Mouse (Mus musculus) right cerebral cortex, postnatal 10 days (tissue): ENCODE data around the gene 4931429L15Rik.

Source experiments
- DNase-seq, 2 experiments: peaks; one replicate each; pipeline ENCODE4 v3.0.0; 2021; ENCODE audit warnings: low spot score in 2 of 2

The 4931429L15Rik gene

DNA sequence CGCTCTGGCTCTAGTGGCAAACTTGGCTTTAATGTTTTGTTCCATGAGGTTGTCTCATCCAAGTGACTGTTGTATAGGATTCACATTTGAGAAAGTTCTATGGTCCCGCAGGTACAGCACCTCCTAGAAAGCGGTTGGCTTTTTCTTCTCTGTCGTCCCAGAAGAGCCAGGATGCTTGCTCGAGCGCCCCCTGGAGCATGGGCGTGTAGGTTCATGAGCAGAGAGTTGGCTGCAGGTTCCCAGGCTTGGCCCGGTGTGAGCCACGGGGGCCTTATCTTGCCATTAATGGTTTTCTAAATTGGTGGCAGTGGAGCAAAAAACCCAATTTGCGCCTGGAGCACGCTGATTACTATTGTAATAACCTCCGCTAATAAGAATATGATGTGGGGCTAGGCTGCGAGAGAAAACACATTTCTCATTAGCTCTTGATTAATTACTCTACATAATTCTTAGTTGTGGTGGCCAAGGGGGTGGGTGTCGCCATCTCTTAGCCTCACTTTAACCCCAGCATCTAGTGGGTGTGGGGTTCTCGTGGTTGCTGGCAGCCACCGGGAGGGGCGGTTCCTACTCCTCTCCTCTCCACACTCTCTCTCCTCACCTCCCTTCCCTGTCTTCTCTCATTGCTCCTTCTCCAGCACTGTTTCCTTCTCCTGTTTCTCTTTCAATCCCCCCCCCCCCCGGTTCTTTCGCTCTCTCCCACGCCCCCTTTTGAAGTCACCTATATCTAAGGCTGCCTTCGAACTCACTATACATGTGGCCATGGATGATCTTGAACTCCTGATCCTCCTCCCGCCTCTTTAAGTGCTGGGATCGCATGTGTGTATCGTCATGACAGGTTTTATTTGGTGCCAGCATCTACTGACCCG lies 8.2 kb upstream of the 4931429L15Rik start:
- DNase-seq = peak in 1 of 2 experiments; percentile 45

GRCm38 (mm10) chr9:46326694-46327405 lies 7.1 kb upstream of the 4931429L15Rik start:
- DNase-seq = no peak

- DNase-seq = no peak
Observed at GRCm38 (mm10) chr9:46320461-46320860, 675 bp upstream of the 4931429L15Rik start.

DNA sequence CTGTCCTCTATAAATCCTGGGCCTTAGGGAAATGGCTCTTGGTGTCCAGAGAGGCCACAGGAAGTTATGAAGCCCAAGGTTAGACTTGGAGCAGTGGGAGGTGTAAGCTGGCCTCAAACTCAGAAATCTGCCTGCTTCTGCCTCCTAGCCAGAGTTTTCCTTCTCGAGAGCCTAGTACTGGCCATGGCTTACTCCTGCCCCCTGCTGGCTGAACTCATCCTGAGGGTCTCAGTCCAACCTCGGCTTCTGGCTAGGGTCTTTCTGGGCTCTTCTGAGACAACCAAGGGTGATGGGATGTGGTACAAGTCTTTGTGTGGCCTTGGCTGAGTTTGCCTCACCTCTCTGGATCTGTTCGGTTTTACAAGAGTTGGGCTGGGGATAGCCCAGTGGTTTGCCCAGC lies 1.8 kb downstream of the 4931429L15Rik start:
- DNase-seq = no peak

- peak in 1 of 2 experiments; percentile 40 for DNase-seq
Observed at GRCm38 (mm10) chr9:46316909-46317308, 2.9 kb downstream of the 4931429L15Rik start.

GRCm38 (mm10) chr9:46316388-46316787 lies 3.4 kb downstream of the 4931429L15Rik start:
- DNase-seq = peak; percentile 52 to 62

- DNase-seq = peak; percentile 71 to 84
Observed at GRCm38 (mm10) chr9:46315807-46316365, 3.9 kb downstream of the 4931429L15Rik start.

GRCm38 (mm10) chr9:46314921-46315320 lies 4.9 kb downstream of the 4931429L15Rik start:
- DNase-seq = no peak

- peak; percentile 68 to 75 for DNase-seq
Observed at GRCm38 (mm10) chr9:46314507-46314906, 5.3 kb downstream of the 4931429L15Rik start.

DNA sequence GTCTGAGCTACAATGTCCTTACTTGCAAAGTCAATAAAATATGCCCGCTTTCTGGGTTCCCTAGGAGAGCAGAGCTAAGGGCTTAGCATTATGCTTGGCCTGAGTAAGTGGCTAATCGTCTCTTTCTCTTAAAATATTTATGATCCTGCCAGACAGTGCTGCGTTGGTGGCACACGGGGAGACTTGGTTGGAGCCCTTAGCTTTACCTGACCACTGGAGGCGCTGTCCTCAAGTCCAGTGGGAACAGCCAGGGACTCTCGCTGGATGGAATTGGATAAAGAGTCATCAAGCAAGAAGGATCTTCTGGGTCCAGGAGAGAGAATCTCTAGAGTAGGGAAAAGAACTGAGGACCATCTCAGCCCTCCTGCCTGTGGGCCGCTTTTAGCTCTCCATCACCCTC lies 10.7 kb downstream of the 4931429L15Rik start:
- DNase-seq = no peak

- DNase-seq = peak; percentile 74 to 78
Observed at GRCm38 (mm10) chr9:46302142-46302541, 17.6 kb downstream of the 4931429L15Rik start.

GRCm38 (mm10) chr9:46298381-46298780 lies 21.4 kb downstream of the 4931429L15Rik start:
- DNase-seq = no peak

DNA sequence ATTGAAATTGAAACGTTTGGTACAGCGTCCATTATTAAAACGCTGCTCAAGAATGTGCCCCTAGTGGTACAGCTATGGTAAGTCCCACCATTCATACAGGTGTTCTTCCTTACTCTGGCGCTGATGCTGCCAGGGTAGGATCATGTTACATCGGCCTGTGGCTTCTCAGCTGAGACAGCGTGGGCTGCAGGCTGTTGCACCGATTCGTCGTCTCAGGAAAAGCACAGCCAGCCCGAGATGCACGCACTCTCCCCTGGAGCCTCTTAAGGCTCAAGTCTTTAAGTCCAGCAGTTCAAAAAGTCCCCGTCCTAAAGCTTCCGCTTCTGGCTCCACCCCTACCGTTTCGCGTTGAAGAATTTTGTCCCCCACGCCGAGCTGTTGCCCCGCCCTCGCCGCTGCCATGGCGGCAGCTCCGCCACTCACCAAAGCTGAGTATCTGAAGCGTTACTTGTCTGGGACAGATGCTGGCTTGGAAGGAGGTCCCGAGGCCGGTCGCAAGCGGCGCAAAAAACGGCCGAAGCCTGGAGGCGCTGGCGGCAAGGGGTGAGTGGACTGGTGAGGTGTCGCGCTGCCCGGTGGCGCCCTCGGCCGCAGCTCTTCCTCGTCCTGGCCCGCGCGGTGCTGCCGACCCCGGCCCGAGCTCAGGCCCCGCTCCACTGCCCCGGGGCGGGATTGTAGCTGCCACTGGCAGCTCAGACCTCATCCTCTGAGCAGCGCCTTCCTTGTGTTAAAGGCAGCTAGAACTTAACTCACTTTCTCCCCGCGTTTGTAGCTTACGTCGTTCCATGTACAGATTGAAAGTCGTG lies 37.0 kb downstream of the 4931429L15Rik start, which contains the start of gene Bud13:
Bud13 (plus strand) TSS at position 378 of the 806 bp plus-strand sequence.
- DNase-seq = peak; percentile 94 to 96

GRCm38 (mm10) chr9:46274494-46274893 lies 45.3 kb downstream of the 4931429L15Rik start:
- DNase-seq = no peak

- DNase-seq = peak; percentile 94 to 95
Observed at GRCm38 (mm10) chr9:46272677-46273454, 46.9 kb downstream of the 4931429L15Rik start, which contains the start of gene Zpr1. Zpr1 (plus strand) TSS chr9:46273064.

GRCm38 (mm10) chr9:46272070-46272469 lies 47.7 kb downstream of the 4931429L15Rik start:
- no peak for DNase-seq

- DNase-seq = no peak
Observed at GRCm38 (mm10) chr9:46270782-46271181, 49.0 kb downstream of the 4931429L15Rik start.

GRCm38 (mm10) chr9:46269125-46269524 lies 50.7 kb downstream of the 4931429L15Rik start:
- no peak for DNase-seq

- no peak for DNase-seq
Observed at GRCm38 (mm10) chr9:46268343-46268873, 51.4 kb downstream of the 4931429L15Rik start, which contains the start of gene Apoa5. Apoa5 (plus strand) TSS chr9:46268633.

- no peak for DNase-seq
Observed at GRCm38 (mm10) chr9:46261131-46261530, 58.7 kb downstream of the 4931429L15Rik start.
